Mouse (Mus musculus): Measurements from ENCODE around the gene Olfr1391.
"Not testable (repeated sequence)": the region's sequence is repeated elsewhere in the genome, so short reads cannot be mapped to it uniquely, and the experiment has no call there.

DNA sequence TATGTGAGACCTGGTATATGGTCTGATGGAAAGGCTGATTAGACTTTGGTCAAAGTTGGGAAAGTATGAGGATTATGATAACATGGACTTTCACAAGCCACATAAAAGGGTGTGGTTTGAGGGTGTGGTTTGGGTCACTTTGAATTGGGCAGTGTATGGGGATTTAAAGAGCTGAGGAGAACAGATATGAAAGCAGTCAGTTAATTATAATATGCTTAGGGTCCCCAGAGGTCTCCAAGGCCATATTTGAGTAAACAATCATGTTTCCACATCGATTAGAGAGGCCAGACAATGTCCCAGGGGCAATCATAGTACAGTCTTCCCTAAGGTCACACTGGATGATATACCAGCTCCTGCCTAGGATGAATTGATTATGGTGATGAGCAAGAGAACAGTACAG is 37.6 kb upstream of the Olfr1391 start, which contains the start of gene Olfr1392:
- TF ChIP-seq CTCF, EP300 (IDR thresholded peaks at IDR 0.05; ENCODE audit: low read depth): not testable (repeated sequence)

Measured in liver, embryonic 14.5 days (tissue).